Mouse (Mus musculus) kidney, postnatal 0 days (tissue): ENCODE measurements around the gene Rexo1. TPM values are rescaled to one million over a fixed set of nuclear protein-coding genes. Genes with fewer than 3 reads are reported as not detected.

Experiments
- ATAC-seq: fragments of 200-750 bp; cut with Nextera tagmentation; replicated peaks from 2 replicates; pipeline ENCODE4 v1.8.0; 2017; ENCODE audit warnings: low read depth, moderate number of reproducible peaks, moderate TSS enrichment, moderate library complexity; ENCODE audit not compliant: low FRiP score
- DNase-seq: peaks from one replicate; pipeline ENCODE4 v3.0.0-alpha.2; 2016; ENCODE audit warnings: low spot score
- H3K27ac ChIP-seq: fragments of 300-500 bp; sonication (generic); 2 replicates; pipeline ENCODE4 v1.5.1; 2014; ENCODE audit warnings: mild to moderate bottlenecking
- H3K27me3 ChIP-seq: fragments of 300-500 bp; sonication (generic); 2 replicates; pipeline ENCODE4 v1.6.1; 2014; ENCODE audit warnings: low read length, mixed read lengths; ENCODE audit not compliant: insufficient read depth
- H3K36me3 ChIP-seq: fragments of 300-500 bp; sonication (generic); 2 replicates; pipeline ENCODE4 v1.6.1; 2014; ENCODE audit warnings: low read length, mixed read lengths; ENCODE audit not compliant: insufficient read depth
- H3K4me1 ChIP-seq: fragments of 300-500 bp; sonication (generic); replicated peaks from 2 replicates; pipeline ENCODE4 v1.6.1; 2014; ENCODE audit warnings: antibody characterized with exemption, low read length, mixed read lengths; ENCODE audit not compliant: insufficient read depth
- H3K4me2 ChIP-seq: fragments of 300-500 bp; sonication (generic); 2 replicates; pipeline ENCODE4 v1.6.1; 2014; ENCODE audit warnings: mild to moderate bottlenecking, low read length, moderate library complexity, mixed read lengths
- H3K4me3 ChIP-seq: fragments of 300-500 bp; sonication (generic); replicated peaks from 2 replicates; pipeline ENCODE4 v1.5.1; 2014; ENCODE audit warnings: low read depth, low read length
- H3K9ac ChIP-seq: fragments of 300-500 bp; sonication (generic); 2 replicates; pipeline ENCODE4 v1.6.1; 2014; ENCODE audit warnings: low read depth, low read length
- H3K9me3 ChIP-seq: fragments of 300-500 bp; sonication (generic); replicated peaks from 2 replicates; pipeline ENCODE4 v1.6.1; 2016; ENCODE audit warnings: low read length, inconsistent platforms, mixed read lengths
- CTCF ChIP-seq: IDR thresholded peaks from 2 replicates; pipeline ENCODE4 v1.5.1; 2016; ENCODE audit warnings: antibody characterized with exemption, low read depth, mild to moderate bottlenecking, moderate library complexity
- WGBS: fragments of 180-500 bp; shearing (Covaris S2); extraction: QIAGEN DNeasy Blood & Tissue Kit; methylation state at CpG from one replicate; pipeline ENCODE4 v1.1.7; 2014; 5-methylcytosine and 5-hydroxymethylcytosine counted together
- polyA plus RNA-seq: library from polyadenylated mRNA; unstranded; fragments of >200 nt; fragmentation: Nextera tagmentation; extraction: Ambion mirVana; gene quantifications from 2 replicates; pipeline ENCODE4 v1.2.1, GENCODE M21; 2015

The Rexo1 gene
- polyA plus RNA-seq, 1 experiment from 2014 or later = 17.3 TPM

- no peak overlapping the region for H3K4me3 ChIP-seq
- 2% methylated on average over 11 of the region's 11 CpGs for WGBS
Measured at GRCm38 (mm10) chr10:80506222-80506621, 55.1 kb downstream of the Rexo1 start.

GRCm38 (mm10) chr10:80504724-80505123, 56.6 kb downstream of the Rexo1 start:
- DNase-seq (no peak), ATAC-seq (no peak)
- Histone ChIP-seq H3K9ac (no peak overlapping the region), H3K4me3 (no peak overlapping the region), H3K9me3 (no peaks in the 10 kb centered on the region), H3K4me2 (no peak overlapping the region), H3K4me1 (no peaks in the 10 kb centered on the region), H3K27ac (no peak overlapping the region), H3K27me3 (peaks cover 62% of the 10 kb centered on the region), H3K36me3 (no peaks in the 10 kb centered on the region)
- 4% methylated on average over 9 of the region's 9 CpGs for WGBS
- no peak for TF ChIP-seq CTCF

More at GRCm38 (mm10) chr10:80506222-80506621, 55.1 kb downstream of the Rexo1 start:
- H3K27ac ChIP-seq = no peak overlapping the region
- H3K4me1 ChIP-seq = no peaks in the 10 kb centered on the region
- peaks cover 52% of the 10 kb centered on the region for H3K27me3 ChIP-seq
- peak; percentile 76 for DNase-seq
- H3K9ac ChIP-seq = no peak overlapping the region
- H3K9me3 ChIP-seq = no peaks in the 10 kb centered on the region
- TF ChIP-seq CTCF = peak; percentile 83
- ATAC-seq = no peak
- H3K4me2 ChIP-seq = no peak overlapping the region
- H3K36me3 ChIP-seq = no peaks in the 10 kb centered on the region

GRCm38 (mm10) chr10:80503599-80504220, 57.6 kb downstream of the Rexo1 start:
- H3K9me3 ChIP-seq = no peaks in the 10 kb centered on the region
- no peak overlapping the region for H3K27ac ChIP-seq
- WGBS = 2% methylated on average over 27 of the region's 27 CpGs
- H3K4me3 ChIP-seq = no peak overlapping the region
- TF ChIP-seq CTCF = no peak
- H3K9ac ChIP-seq = no peak overlapping the region
- ATAC-seq (no peak), DNase-seq (no peak)
- no peak overlapping the region for H3K4me2 ChIP-seq
- no peaks in the 10 kb centered on the region for H3K36me3 ChIP-seq
- H3K27me3 ChIP-seq = peaks cover 68% of the 10 kb centered on the region
- no peaks in the 10 kb centered on the region for H3K4me1 ChIP-seq

- H3K36me3 ChIP-seq = no peaks in the 10 kb centered on the region
Measured at GRCm38 (mm10) chr10:80502819-80503314, 58.5 kb downstream of the Rexo1 start.

GRCm38 (mm10) chr10:80502291-80502690, 59.1 kb downstream of the Rexo1 start:
- Histone ChIP-seq H3K27me3 (peaks cover 81% of the 10 kb centered on the region), H3K36me3 (no peaks in the 10 kb centered on the region), H3K4me1 (no peaks in the 10 kb centered on the region), H3K27ac (no peak overlapping the region), H3K4me3 (no peak overlapping the region), H3K9me3 (no peaks in the 10 kb centered on the region), H3K4me2 (no peak overlapping the region), H3K9ac (no peak overlapping the region)
- WGBS = under 1% methylated on average over 7 of the region's 7 CpGs
- ATAC-seq = no peak
- no peak for DNase-seq
- TF ChIP-seq CTCF = no peak

More at GRCm38 (mm10) chr10:80502819-80503314, 58.5 kb downstream of the Rexo1 start:
- no peak overlapping the region for H3K27ac ChIP-seq
- TF ChIP-seq CTCF = no peak
- ATAC-seq = no peak
- H3K4me3 ChIP-seq = no peak overlapping the region
- no peak overlapping the region for H3K9ac ChIP-seq
- H3K9me3 ChIP-seq = no peaks in the 10 kb centered on the region
- no peak for DNase-seq
- WGBS = 3% methylated on average over 22 of the region's 22 CpGs
- peaks cover 76% of the 10 kb centered on the region for H3K27me3 ChIP-seq
- H3K4me1 ChIP-seq = no peaks in the 10 kb centered on the region
- no peak overlapping the region for H3K4me2 ChIP-seq

GRCm38 (mm10) chr10:80496421-80496820, 64.9 kb downstream of the Rexo1 start:
- no peak overlapping the region for H3K27ac ChIP-seq
- no peak overlapping the region for H3K4me2 ChIP-seq
- no peak overlapping the region for H3K4me3 ChIP-seq
- H3K9ac ChIP-seq = no peak overlapping the region
- no peaks in the 10 kb centered on the region for H3K9me3 ChIP-seq
- no peaks in the 10 kb centered on the region for H3K36me3 ChIP-seq
- ATAC-seq (no peak), DNase-seq (no peak)
- H3K27me3 ChIP-seq = peaks cover 97% of the 10 kb centered on the region
- no peak for TF ChIP-seq CTCF
- WGBS = 0% methylated on average over 20 of the region's 20 CpGs
- peaks cover 19% of the 10 kb centered on the region for H3K4me1 ChIP-seq
